In genomic region chr14:55496761-55497448, GRCm38 (mm10) we compare ENCODE assay signal across 14 mouse cellular contexts. TPM values are rescaled to one million over a fixed set of nuclear protein-coding genes. Genes with fewer than 3 reads are reported as not detected.
DNase-seq lines count a peak whose midpoint lies in the region; ATAC-seq and TF ChIP-seq lines count a peak whose summit lies in the region.
"Had no signal": no experiment of that assay in that cellular context is flagged by ENCODE, and none has a peak within 500 bp of the region (broad histone marks: within the 10 kb centered on the region; RNA-seq: fewer than 3 reads in every experiment).

No protein-coding gene starts in this region.

- no peak for DNase-seq in kidney, adult 18-20 months
- no peak for DNase-seq in forebrain, embryonic 10.5 days (ENCODE audit: extremely low spot score, low spot score)
- no peak for DNase-seq in forebrain, postnatal 0 days
- no peak for DNase-seq in midbrain, embryonic 14.5 days
- DNase-seq in urinary bladder, postnatal 4 days (ENCODE audit: low spot score in 2 of 2), result no peak
- no peak for DNase-seq in ovary, postnatal 14 days (ENCODE audit: low spot score)

- H3K4me1 ChIP-seq in kidney, embryonic 16.5 days (ENCODE audit: insufficient read depth, low read length), result peaks cover 4% of the 10 kb centered on the region; the same call in 1 of the 2 replicates
- H3K4me1 ChIP-seq in forebrain, embryonic 10.5 days, result peaks cover 13% of the 10 kb centered on the region
- H3K4me1 ChIP-seq in forebrain, postnatal 0 days (ENCODE audit: insufficient read depth), result no peaks in the 10 kb centered on the region
- H3K4me1 ChIP-seq in midbrain, embryonic 14.5 days (ENCODE audit: control insufficient read depth, insufficient read depth, low read length), result peaks cover under 1% of the 10 kb centered on the region; the same call in 1 of the 2 replicates

- no peak overlapping the region for H3K4me2 ChIP-seq in kidney, embryonic 16.5 days (replicated peaks; ENCODE audit: low read depth, low read length)
- H3K4me2 ChIP-seq in forebrain, postnatal 0 days (ENCODE audit: low read depth), result no peak overlapping the region
- H3K4me2 ChIP-seq in midbrain, embryonic 14.5 days (ENCODE audit: low read length), result no peak overlapping the region
- H3K4me2 ChIP-seq: limb, embryonic 12.5 days had no signal

- 69% methylated on average over 16 of the region's 16 CpGs for WGBS in kidney, embryonic 16.5 days
- 75% methylated on average over 15 of the region's 16 CpGs for WGBS in forebrain, embryonic 10.5 days
- 77% methylated on average over 16 of the region's 16 CpGs for WGBS in forebrain, postnatal 0 days
- WGBS in midbrain, embryonic 14.5 days, result 77% methylated on average over 16 of the region's 16 CpGs

- no peak overlapping the region for H3K9ac ChIP-seq in kidney, embryonic 16.5 days (replicated peaks; ENCODE audit: low read length)
- no peak overlapping the region for H3K9ac ChIP-seq in forebrain, postnatal 0 days
- no peak overlapping the region for H3K9ac ChIP-seq in midbrain, embryonic 14.5 days (replicated peaks; ENCODE audit: low read length)
- H3K9ac ChIP-seq: limb, embryonic 12.5 days had no signal

- H3K9me3 ChIP-seq in kidney, embryonic 16.5 days (ENCODE audit: low read length), result no peaks in the 10 kb centered on the region
- no peaks in the 10 kb centered on the region for H3K9me3 ChIP-seq in forebrain, embryonic 10.5 days
- no peaks in the 10 kb centered on the region for H3K9me3 ChIP-seq in forebrain, postnatal 0 days (ENCODE audit: low read length)
- H3K9me3 ChIP-seq in midbrain, embryonic 14.5 days (ENCODE audit: control insufficient read depth, low read length), result no peaks in the 10 kb centered on the region
- H3K9me3 ChIP-seq: G1E; limb, embryonic 12.5 days had no signal

- ATAC-seq in kidney, embryonic 16.5 days (ENCODE audit: low FRiP score, low TSS enrichment), result peak; percentile 37; the same call in 1 of the 2 replicates
- ATAC-seq in forebrain, postnatal 0 days, result peak; percentile 2; the same call in 1 of the 2 replicates
- peak; percentile 24; the same call in 1 of the 2 replicates for ATAC-seq in midbrain, embryonic 14.5 days (ENCODE audit: low FRiP score, low TSS enrichment)

- H3K4me3 ChIP-seq in kidney, embryonic 16.5 days (ENCODE audit: low read length), result no peak overlapping the region
- 0 out of 2 replicates have a peak overlapping the region, but pooled peaks have one; percentile 5 for H3K4me3 ChIP-seq in forebrain, embryonic 10.5 days
- no peak overlapping the region for H3K4me3 ChIP-seq in forebrain, postnatal 0 days (ENCODE audit: low read depth, low read length)
- H3K4me3 ChIP-seq in midbrain, embryonic 14.5 days (replicated peaks; ENCODE audit: low read depth, low read length), result no peak overlapping the region
- H3K4me3 ChIP-seq: limb, embryonic 12.5 days; myocyte had no signal

- H3K27ac ChIP-seq in kidney, embryonic 16.5 days (ENCODE audit: low read length), result no peak overlapping the region
- no peak overlapping the region for H3K27ac ChIP-seq in forebrain, embryonic 10.5 days
- H3K27ac ChIP-seq in forebrain, postnatal 0 days (ENCODE audit: low read depth, low read length), result no peak overlapping the region
- no peak overlapping the region for H3K27ac ChIP-seq in midbrain, embryonic 14.5 days (replicated peaks; ENCODE audit: low read depth, low read length)
- H3K27ac ChIP-seq: limb, embryonic 12.5 days had no signal

- no peak for TF ChIP-seq CTCF in forebrain, postnatal 0 days (IDR thresholded peaks at IDR 0.05; ENCODE audit: low read depth)

- H3K36me3 ChIP-seq in kidney, embryonic 16.5 days (ENCODE audit: insufficient read depth, low read length), result no peaks in the 10 kb centered on the region; the same call in 1 of the 2 replicates
- peaks cover 71% of the 10 kb centered on the region for H3K36me3 ChIP-seq in forebrain, embryonic 10.5 days (replicated peaks)
- H3K36me3 ChIP-seq in forebrain, postnatal 0 days (ENCODE audit: insufficient read depth), result peaks cover 71% of the 10 kb centered on the region
- peaks cover 77% of the 10 kb centered on the region for H3K36me3 ChIP-seq in midbrain, embryonic 14.5 days (ENCODE audit: control insufficient read depth, insufficient read depth, low read length)
- H3K36me3 ChIP-seq: G1E had no signal

- H3K27me3 ChIP-seq in kidney, embryonic 16.5 days (ENCODE audit: insufficient read depth, low read length), result no peaks in the 10 kb centered on the region
- H3K27me3 ChIP-seq in forebrain, embryonic 10.5 days (ENCODE audit: poor library complexity, severe bottlenecking), result peaks cover 3% of the 10 kb centered on the region; the same call in 1 of the 2 replicates
- H3K27me3 ChIP-seq in forebrain, postnatal 0 days (ENCODE audit: insufficient read depth, low read length), result no peaks in the 10 kb centered on the region
- H3K27me3 ChIP-seq in midbrain, embryonic 14.5 days (ENCODE audit: control insufficient read depth, insufficient read depth, low read length), result no peaks in the 10 kb centered on the region
- H3K27me3 ChIP-seq: limb, embryonic 12.5 days had no signal

RNA-seq across cellular contexts. Expression of gene Carmil3, which starts 6.5 kb away (rescaled TPM):
- polyA plus RNA-seq in kidney, embryonic 16.5 days (2015; fragmentation: Nextera tagmentation; extraction: Ambion mirVana), result 2.5 and 3.0 TPM in 2 replicates
- 5.1 TPM in 2 replicates for polyA plus RNA-seq in forebrain, embryonic 10.5 days (2016; fragmentation: Nextera tagmentation; extraction: Ambion mirVana)
- total RNA-seq in forebrain, postnatal 0 days (2014; rRNA removed), result 91.4 and 129 TPM in 2 replicates
- polyA plus RNA-seq in forebrain, postnatal 0 days (2015; fragmentation: Nextera tagmentation; extraction: Ambion mirVana), result 13.2 and 19.5 TPM in 2 replicates
- 34.7 and 34.8 TPM in 2 replicates for polyA plus RNA-seq in midbrain, embryonic 14.5 days (2014; fragmentation: Nextera tagmentation; extraction: Ambion mirVana)

RNA-seq across cellular contexts. Expression of gene Cpne6, which starts 13.3 kb away (rescaled TPM):
- 0.21 and 0.46 TPM in 2 replicates for polyA plus RNA-seq in kidney, embryonic 16.5 days (2015; fragmentation: Nextera tagmentation; extraction: Ambion mirVana)
- polyA plus RNA-seq in forebrain, embryonic 10.5 days (2016; fragmentation: Nextera tagmentation; extraction: Ambion mirVana), result 0.05 and 0.14 TPM in 2 replicates
- total RNA-seq in forebrain, postnatal 0 days (2014; rRNA removed), result 32.5 and 39.6 TPM in 2 replicates
- polyA plus RNA-seq in forebrain, postnatal 0 days (2015; fragmentation: Nextera tagmentation; extraction: Ambion mirVana), result 48.7 and 49.9 TPM in 2 replicates
- polyA plus RNA-seq in midbrain, embryonic 14.5 days (2014; fragmentation: Nextera tagmentation; extraction: Ambion mirVana), result 0.74 and 1.4 TPM in 2 replicates
- polyA plus RNA-seq: myocyte; small intestine, adult 2 months had no signal

RNA-seq across cellular contexts. Expression of gene Dhrs4, which starts 18.3 kb away (rescaled TPM):
- 147 and 157 TPM in 2 replicates for polyA plus RNA-seq in kidney, embryonic 16.5 days (2015; fragmentation: Nextera tagmentation; extraction: Ambion mirVana)
- polyA plus RNA-seq in forebrain, embryonic 10.5 days (2016; fragmentation: Nextera tagmentation; extraction: Ambion mirVana), result 67.2 and 71.0 TPM in 2 replicates
- total RNA-seq in forebrain, postnatal 0 days (2014; rRNA removed), result 11.9 and 14.8 TPM in 2 replicates
- polyA plus RNA-seq in forebrain, postnatal 0 days (2015; fragmentation: Nextera tagmentation; extraction: Ambion mirVana), result 20.9 and 22.2 TPM in 2 replicates
- polyA plus RNA-seq in midbrain, embryonic 14.5 days (2014; fragmentation: Nextera tagmentation; extraction: Ambion mirVana), result 11.5 and 13.3 TPM in 2 replicates

RNA-seq across cellular contexts. Expression of gene Nrl, which starts 27.9 kb away (rescaled TPM):
- polyA plus RNA-seq in kidney, embryonic 16.5 days (2015; fragmentation: Nextera tagmentation; extraction: Ambion mirVana), result not detected in 2 replicates
- not detected in 2 replicates for polyA plus RNA-seq in forebrain, embryonic 10.5 days (2016; fragmentation: Nextera tagmentation; extraction: Ambion mirVana)
- total RNA-seq in forebrain, postnatal 0 days (2014; rRNA removed), result 2.0 and 2.7 TPM in 2 replicates
- polyA plus RNA-seq in forebrain, postnatal 0 days (2015; fragmentation: Nextera tagmentation; extraction: Ambion mirVana), result 0.21 TPM in 1 of 2 replicates, not detected in the other
- 0.24 TPM in 1 of 2 replicates, not detected in the other for polyA plus RNA-seq in midbrain, embryonic 14.5 days (2014; fragmentation: Nextera tagmentation; extraction: Ambion mirVana)
- total RNA-seq: adrenal gland, adult 8-10 months had no signal
- polyA plus RNA-seq: G1E; large intestine, adult 2 months; limb, embryonic 12.5 days; myocyte; small intestine, adult 2 months; urinary bladder, adult 2 months had no signal

RNA-seq across cellular contexts. Expression of gene Pck2, which starts 43.2 kb away (rescaled TPM):
- 64.2 and 66.0 TPM in 2 replicates for polyA plus RNA-seq in kidney, embryonic 16.5 days (2015; fragmentation: Nextera tagmentation; extraction: Ambion mirVana)
- polyA plus RNA-seq in forebrain, embryonic 10.5 days (2016; fragmentation: Nextera tagmentation; extraction: Ambion mirVana), result 18.3 and 20.0 TPM in 2 replicates
- 23.6 and 24.5 TPM in 2 replicates for total RNA-seq in forebrain, postnatal 0 days (2014; rRNA removed)
- 9.8 and 12.5 TPM in 2 replicates for polyA plus RNA-seq in forebrain, postnatal 0 days (2015; fragmentation: Nextera tagmentation; extraction: Ambion mirVana)
- 15.8 and 16.2 TPM in 2 replicates for polyA plus RNA-seq in midbrain, embryonic 14.5 days (2014; fragmentation: Nextera tagmentation; extraction: Ambion mirVana)

Comparison
In these comparisons a context has a peak if more than half of its experiments do, and no peak if none do; other contexts are left out.
1. RNA of gene Cpne6, which starts 13.3 kb away (polyA plus RNA-seq): 48.7 to 49.9 TPM in forebrain, postnatal 0 days; 0.74 to 1.4 TPM in midbrain, embryonic 14.5 days, 0.21 to 0.46 TPM in kidney, embryonic 16.5 days and 0.05 to 0.14 TPM in forebrain, embryonic 10.5 days; every median in the first group is over 10 times any median in the second.
2. Peak in every context shown above with its lines, with median percentiles within 50 percentile points of each other: ATAC-seq.